Mouse (Mus musculus) yolk sac, embryonic 10.5 days (tissue): ENCODE results near the gene Xpo4.

Source experiments
- DNase-seq: peaks from one replicate; pipeline ENCODE4 v3.0.0-alpha.2; 2017; ENCODE audit warnings: low spot score

Gene Xpo4

DNA sequence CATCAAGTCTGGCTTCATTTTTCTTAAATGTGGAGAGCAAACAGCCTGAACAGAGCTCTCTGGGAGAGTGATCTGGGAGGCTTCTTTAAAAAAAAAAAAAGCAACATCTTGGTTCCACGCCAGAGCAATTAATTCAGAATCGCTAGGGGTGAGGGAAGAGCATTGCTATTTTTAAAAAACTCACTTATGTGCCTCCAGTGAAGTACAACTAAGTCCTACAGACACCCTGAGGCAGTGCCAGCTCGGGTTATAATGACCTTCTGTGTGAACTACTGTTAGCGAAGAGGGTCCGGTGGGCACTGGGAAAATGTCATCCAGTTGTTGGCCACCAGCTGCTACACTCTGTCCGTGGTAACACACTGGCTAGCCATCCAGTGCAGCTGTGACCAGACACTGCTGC lies 129.6 kb downstream of the Xpo4 start:
- DNase-seq: no peak

DNA sequence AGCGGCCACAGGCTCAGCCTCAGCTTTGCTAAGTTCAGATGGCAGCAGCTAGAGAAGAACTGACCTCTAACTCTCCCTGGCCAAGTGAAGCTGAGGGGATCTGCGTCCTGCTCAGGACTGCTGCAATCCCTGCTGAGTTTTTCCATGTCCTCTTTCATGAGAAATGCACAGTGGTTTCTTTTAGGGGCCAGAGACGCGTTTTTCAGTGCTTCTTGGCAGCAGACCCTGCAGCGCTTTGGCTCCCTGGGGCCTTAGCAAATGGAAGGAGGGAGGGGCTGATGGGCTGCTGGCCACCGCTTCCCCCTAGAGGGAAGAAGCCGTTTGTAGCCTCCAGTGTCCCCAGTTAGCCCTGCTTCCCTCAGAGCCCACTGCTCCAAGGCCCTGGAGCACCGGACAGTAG lies 130.3 kb downstream of the Xpo4 start:
- DNase-seq: no peak

DNA sequence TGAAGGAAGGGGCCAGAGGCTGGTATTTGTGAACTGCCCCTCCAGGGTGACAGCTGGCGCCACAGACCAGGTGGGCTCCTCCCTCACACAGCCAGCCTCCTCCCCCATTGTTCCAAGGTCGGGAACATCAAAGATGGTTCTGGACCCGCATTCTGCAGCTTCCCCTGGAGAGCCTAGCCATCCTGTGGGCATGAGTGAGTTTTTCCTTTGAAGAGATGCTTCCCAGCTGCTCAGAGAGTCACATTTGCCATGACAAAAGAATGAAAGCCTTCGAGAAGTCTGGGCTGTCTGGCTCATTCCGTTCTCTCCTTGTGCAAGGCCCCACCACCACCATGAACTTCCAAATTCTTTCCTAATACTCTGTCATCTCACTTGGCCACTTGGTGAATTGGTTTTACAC lies 130.9 kb downstream of the Xpo4 start:
- no peak for DNase-seq

GRCm38 (mm10) chr14:57533841-57534240 lies 131.4 kb downstream of the Xpo4 start:
- no peak for DNase-seq

DNA sequence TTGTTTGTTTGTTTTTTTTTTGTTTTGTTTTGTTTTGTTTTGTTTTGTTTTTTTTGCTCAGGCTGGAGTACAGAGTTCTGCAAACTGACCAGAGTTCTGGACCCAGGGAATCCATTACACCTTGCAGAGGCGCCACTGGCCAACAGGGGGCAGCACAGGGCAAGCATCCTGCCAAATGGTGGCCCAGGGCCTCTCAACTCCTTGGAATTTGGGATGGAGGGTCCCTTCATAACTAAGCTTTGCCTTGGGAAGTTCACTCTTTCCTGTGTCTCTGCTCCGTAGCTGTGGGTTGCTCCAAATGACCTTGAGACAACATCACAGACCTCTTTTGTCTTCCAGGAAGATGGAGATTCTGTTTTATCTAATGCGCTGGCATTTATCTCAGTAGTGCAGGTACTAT lies 132.0 kb downstream of the Xpo4 start:
- DNase-seq: no peak

- DNase-seq: peak; percentile 50
These were observed 132.7 kb downstream of the Xpo4 start for GRCm38 (mm10) chr14:57532577-57532976.

DNA sequence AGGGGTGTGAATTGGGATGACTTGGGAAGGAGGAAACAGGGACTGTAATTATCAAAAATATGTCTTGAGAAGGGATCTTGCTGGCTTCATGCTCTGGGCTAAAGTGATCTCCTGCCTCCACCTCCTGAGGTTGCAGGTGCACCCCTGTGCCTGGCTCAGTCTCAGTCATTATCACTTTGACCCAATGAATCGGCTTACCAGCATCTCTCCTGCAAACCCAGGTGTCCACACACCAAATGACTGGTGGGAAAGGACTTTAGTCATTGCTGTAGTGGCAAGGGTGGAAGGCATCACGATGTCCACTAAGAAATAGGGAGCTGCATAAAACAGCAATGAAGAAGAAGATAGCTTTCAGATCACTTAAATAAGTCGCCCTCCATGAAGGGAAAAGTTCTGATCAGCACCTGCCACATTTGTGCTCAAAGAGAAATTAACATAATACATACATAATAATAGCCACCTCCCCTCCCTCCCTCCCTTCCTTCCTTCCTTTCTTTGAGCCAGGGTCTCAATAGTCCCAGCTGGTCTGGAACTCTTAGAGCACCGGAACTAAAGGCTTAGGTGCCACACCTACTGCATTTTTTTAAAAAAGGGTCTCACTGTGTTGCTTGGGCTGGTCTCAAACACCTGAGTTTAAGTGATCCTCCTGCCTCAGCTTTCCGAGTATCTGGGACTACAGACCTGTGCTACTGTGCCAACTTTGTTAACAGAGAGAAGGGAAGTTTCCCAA lies 135.3 kb downstream of the Xpo4 start:
- no peak for DNase-seq

DNA sequence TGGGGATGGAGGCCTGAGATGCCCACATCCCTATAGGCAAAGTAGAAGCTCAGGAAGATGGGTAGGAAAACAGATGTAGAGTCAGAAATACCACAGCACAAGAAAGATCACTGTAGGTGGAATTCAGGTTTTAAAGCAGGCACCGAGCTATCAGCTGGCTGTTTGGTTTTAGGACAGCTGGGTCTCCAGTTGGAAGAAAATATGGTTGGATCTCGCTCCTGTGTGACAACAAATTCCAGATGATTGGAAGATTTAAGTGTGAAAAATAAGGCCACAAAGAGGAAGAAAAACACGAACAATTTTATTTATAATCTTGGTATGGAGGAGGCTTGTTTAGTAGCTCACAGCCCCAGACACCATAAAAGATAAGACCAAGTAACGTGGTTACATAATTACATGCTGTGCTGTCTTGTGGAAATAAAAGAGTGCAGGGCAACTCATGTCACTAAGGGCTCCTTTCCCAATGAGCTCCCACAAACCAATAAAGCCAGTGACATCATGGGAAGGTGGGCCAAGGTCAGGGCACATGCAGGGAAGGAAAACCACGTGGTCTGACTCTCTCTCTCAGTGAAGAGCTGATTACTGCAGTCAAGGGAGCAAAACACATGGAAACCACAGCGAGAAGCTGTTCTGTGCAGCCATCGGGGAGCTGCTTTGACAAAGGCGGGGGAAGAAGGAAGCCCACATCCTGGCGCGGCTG lies 136.0 kb downstream of the Xpo4 start:
- DNase-seq: peak; percentile 45

- no peak for DNase-seq
These were observed 137.6 kb downstream of the Xpo4 start for GRCm38 (mm10) chr14:57527598-57527997.
